In genomic region chr4:63980211-63980794, GRCm38 (mm10) we compare ENCODE assay signal across 25 mouse cellular contexts.
DNase-seq lines count a peak whose midpoint lies in the region; ATAC-seq and TF ChIP-seq lines count a peak whose summit lies in the region.
"Had no signal": no experiment of that assay in that cellular context is flagged by ENCODE, and none has a peak within 500 bp of the region (broad histone marks: within the 10 kb centered on the region; RNA-seq: fewer than 3 reads in every experiment).

No protein-coding gene starts in this region.

- no peak overlapping the region; the same call in 1 of the 2 replicates for H3K27ac ChIP-seq in lung, embryonic 16.5 days (ENCODE audit: low read length)
- no peak overlapping the region for H3K27ac ChIP-seq in midbrain, embryonic 16.5 days (ENCODE audit: low read length)
- no peak overlapping the region for H3K27ac ChIP-seq in midbrain, postnatal 0 days (ENCODE audit: low read depth, low read length)
- peak overlapping the region; percentile 79 for H3K27ac ChIP-seq in limb, embryonic 10.5 days
- H3K27ac ChIP-seq in hindbrain, postnatal 0 days, result no peak overlapping the region
- H3K27ac ChIP-seq: embryonic facial prominence, embryonic 15.5 days; gastrocnemius, adult 2 months; hindbrain, embryonic 12.5 days; hindbrain, embryonic 15.5 days had no signal

- no peaks in the 10 kb centered on the region for H3K9me3 ChIP-seq in lung, embryonic 16.5 days (ENCODE audit: control insufficient read depth, low read length)
- no peaks in the 10 kb centered on the region for H3K9me3 ChIP-seq in midbrain, embryonic 16.5 days (replicated peaks; ENCODE audit: control insufficient read depth, low read length, poor library complexity, severe bottlenecking)
- H3K9me3 ChIP-seq in midbrain, postnatal 0 days (ENCODE audit: low read length), result no peaks in the 10 kb centered on the region
- no peaks in the 10 kb centered on the region for H3K9me3 ChIP-seq in limb, embryonic 10.5 days (replicated peaks)
- H3K9me3 ChIP-seq in hindbrain, postnatal 0 days (ENCODE audit: low read length), result no peaks in the 10 kb centered on the region
- H3K9me3 ChIP-seq: embryonic facial prominence, embryonic 15.5 days; hindbrain, embryonic 12.5 days; hindbrain, embryonic 15.5 days had no signal

- no peak overlapping the region for H3K4me2 ChIP-seq in lung, embryonic 16.5 days (ENCODE audit: low read depth, low read length)
- no peak overlapping the region for H3K4me2 ChIP-seq in midbrain, embryonic 16.5 days (ENCODE audit: low read length)
- H3K4me2 ChIP-seq in midbrain, postnatal 0 days (ENCODE audit: low read depth, low read length, poor library complexity, severe bottlenecking), result no peak overlapping the region
- H3K4me2 ChIP-seq in hindbrain, postnatal 0 days (ENCODE audit: low read depth, low read length), result no peak overlapping the region
- H3K4me2 ChIP-seq: embryonic facial prominence, embryonic 15.5 days; heart, embryonic 11.5 days; hindbrain, embryonic 12.5 days; hindbrain, embryonic 15.5 days had no signal

- no peaks in the 10 kb centered on the region for H3K36me3 ChIP-seq in lung, embryonic 16.5 days (ENCODE audit: control insufficient read depth, insufficient read depth, low read length)
- H3K36me3 ChIP-seq in midbrain, embryonic 16.5 days (ENCODE audit: control insufficient read depth, insufficient read depth, low read length), result no peaks in the 10 kb centered on the region
- H3K36me3 ChIP-seq in midbrain, postnatal 0 days (ENCODE audit: insufficient read depth, low read length), result no peaks in the 10 kb centered on the region
- no peaks in the 10 kb centered on the region for H3K36me3 ChIP-seq in limb, embryonic 10.5 days
- H3K36me3 ChIP-seq in hindbrain, postnatal 0 days (ENCODE audit: insufficient read depth, low read length), result no peaks in the 10 kb centered on the region
- H3K36me3 ChIP-seq: embryonic facial prominence, embryonic 15.5 days; G1E; hindbrain, embryonic 12.5 days; hindbrain, embryonic 15.5 days had no signal

- H3K4me3 ChIP-seq in lung, embryonic 16.5 days (ENCODE audit: low read length), result no peak overlapping the region
- H3K4me3 ChIP-seq in midbrain, embryonic 16.5 days (ENCODE audit: low read depth, low read length), result no peak overlapping the region
- H3K4me3 ChIP-seq in midbrain, postnatal 0 days (ENCODE audit: low read depth, low read length), result no peak overlapping the region
- no peak overlapping the region for H3K4me3 ChIP-seq in limb, embryonic 10.5 days
- no peak overlapping the region for H3K4me3 ChIP-seq in hindbrain, postnatal 0 days (ENCODE audit: low read length)
- H3K4me3 ChIP-seq: embryonic facial prominence, embryonic 15.5 days; gastrocnemius, adult 2 months; hindbrain, embryonic 12.5 days; hindbrain, embryonic 15.5 days had no signal

- WGBS in lung, embryonic 16.5 days, result 31% methylated on average over 1 of the region's 1 CpGs
- 77% methylated on average over 1 of the region's 1 CpGs for WGBS in midbrain, embryonic 16.5 days
- 55% methylated on average over 1 of the region's 1 CpGs for WGBS in midbrain, postnatal 0 days
- WGBS in limb, embryonic 10.5 days, result 85% methylated on average over 1 of the region's 1 CpGs
- 30% methylated on average over 1 of the region's 1 CpGs for WGBS in hindbrain, postnatal 0 days

- TF ChIP-seq CTCF in midbrain, postnatal 0 days (IDR thresholded peaks at IDR 0.05), result no peak
- TF ChIP-seq CTCF in hindbrain, postnatal 0 days (IDR thresholded peaks at IDR 0.05; ENCODE audit: low read depth), result no peak

- ATAC-seq in lung, embryonic 16.5 days (ENCODE audit: low read depth), result peak; percentile 31; the same call in 1 of the 2 replicates
- peak; percentile 66; the same call in 1 of the 2 replicates for ATAC-seq in midbrain, embryonic 16.5 days
- no peak for ATAC-seq in midbrain, postnatal 0 days (ENCODE audit: low FRiP score)
- no peak for ATAC-seq in hindbrain, postnatal 0 days
- ATAC-seq: forebrain, embryonic 14.5 days; forebrain, postnatal 0 days; Patski had no signal

- no peaks in the 10 kb centered on the region for H3K27me3 ChIP-seq in lung, embryonic 16.5 days (ENCODE audit: control insufficient read depth, insufficient read depth, low read depth, low read length)
- H3K27me3 ChIP-seq in midbrain, embryonic 16.5 days (ENCODE audit: control insufficient read depth, insufficient read depth, low read depth, low read length), result no peaks in the 10 kb centered on the region
- H3K27me3 ChIP-seq in midbrain, postnatal 0 days (ENCODE audit: insufficient read depth, low read length), result no peaks in the 10 kb centered on the region
- H3K27me3 ChIP-seq in limb, embryonic 10.5 days (ENCODE audit: low read depth, poor library complexity, severe bottlenecking), result no peaks in the 10 kb centered on the region
- H3K27me3 ChIP-seq in hindbrain, postnatal 0 days (ENCODE audit: insufficient read depth, low read length), result no peaks in the 10 kb centered on the region
- H3K27me3 ChIP-seq: CH12.LX; embryonic facial prominence, embryonic 15.5 days; hindbrain, embryonic 12.5 days; hindbrain, embryonic 15.5 days; Patski had no signal

- peaks cover 24% of the 10 kb centered on the region for H3K4me1 ChIP-seq in lung, embryonic 16.5 days (replicated peaks; ENCODE audit: control insufficient read depth, insufficient read depth, low read length)
- no peaks in the 10 kb centered on the region; the same call in 1 of the 2 replicates for H3K4me1 ChIP-seq in midbrain, embryonic 16.5 days (ENCODE audit: control insufficient read depth, insufficient read depth, low read length)
- H3K4me1 ChIP-seq in midbrain, postnatal 0 days (ENCODE audit: insufficient read depth, low read length), result no peaks in the 10 kb centered on the region
- peaks cover 29% of the 10 kb centered on the region for H3K4me1 ChIP-seq in limb, embryonic 10.5 days
- peaks cover 4% of the 10 kb centered on the region; the same call in 1 of the 2 replicates for H3K4me1 ChIP-seq in hindbrain, postnatal 0 days (ENCODE audit: insufficient read depth, low read length)

- no peak for DNase-seq in lung, postnatal 10 days
- no peak for DNase-seq in midbrain, postnatal 0 days (ENCODE audit: low spot score)
- DNase-seq in limb, embryonic 10.5 days (ENCODE audit: low spot score), result no peak
- DNase-seq in adrenal gland, adult 2 months, result no peak
- DNase-seq in hindbrain, postnatal 0 days (ENCODE audit: low spot score), result no peak
- DNase-seq: adrenal gland, adult 8-10 months; adrenal gland, postnatal 25 days; B cell, adult 2 months; cerebellum, adult 11-12 months; cerebellum, adult 8-10 months; cerebellum, postnatal 10 days; cerebellum, postnatal 36 days; forebrain, postnatal 0 days; gastrocnemius, adult 2 months; gastrocnemius, postnatal 14 days had no signal

- no peak overlapping the region for H3K9ac ChIP-seq in lung, embryonic 16.5 days (ENCODE audit: low read length)
- no peak overlapping the region for H3K9ac ChIP-seq in midbrain, embryonic 16.5 days (ENCODE audit: low read depth, low read length)
- no peak overlapping the region for H3K9ac ChIP-seq in midbrain, postnatal 0 days (replicated peaks; ENCODE audit: low read length, poor library complexity, severe bottlenecking)
- no peak overlapping the region for H3K9ac ChIP-seq in hindbrain, postnatal 0 days (replicated peaks; ENCODE audit: low read length)
- H3K9ac ChIP-seq: embryonic facial prominence, embryonic 15.5 days; forebrain, postnatal 0 days; hindbrain, embryonic 12.5 days; hindbrain, embryonic 15.5 days had no signal

Comparison
In these comparisons a context has a peak if more than half of its experiments do, and no peak if none do; other contexts are left out.
1. ATAC-seq: peak in lung, embryonic 16.5 days (single experiment) and midbrain, embryonic 16.5 days (single experiment); none in midbrain, postnatal 0 days (single experiment) and hindbrain, postnatal 0 days (single experiment).